Mouse (Mus musculus) C2C12 (cell line): Measurements from ENCODE around the gene Prss33.

Experiments
- CEBPB ChIP-seq: IDR thresholded peaks from one replicate; pipeline ENCODE4 v1.6.1; 2011; ENCODE audit warnings: low read depth, mild to moderate bottlenecking, control low read depth, moderate library complexity
- CTCF ChIP-seq: IDR thresholded peaks from one replicate; pipeline ENCODE4 v1.5.1; 2011; ENCODE audit not compliant: control insufficient read depth, insufficient read depth, insufficient read length
- MYOD1 ChIP-seq: IDR thresholded peaks from one replicate; pipeline ENCODE4 v1.6.1; 2011; ENCODE audit warnings: low read depth; ENCODE audit not compliant: control insufficient read depth, insufficient read length

DNA sequence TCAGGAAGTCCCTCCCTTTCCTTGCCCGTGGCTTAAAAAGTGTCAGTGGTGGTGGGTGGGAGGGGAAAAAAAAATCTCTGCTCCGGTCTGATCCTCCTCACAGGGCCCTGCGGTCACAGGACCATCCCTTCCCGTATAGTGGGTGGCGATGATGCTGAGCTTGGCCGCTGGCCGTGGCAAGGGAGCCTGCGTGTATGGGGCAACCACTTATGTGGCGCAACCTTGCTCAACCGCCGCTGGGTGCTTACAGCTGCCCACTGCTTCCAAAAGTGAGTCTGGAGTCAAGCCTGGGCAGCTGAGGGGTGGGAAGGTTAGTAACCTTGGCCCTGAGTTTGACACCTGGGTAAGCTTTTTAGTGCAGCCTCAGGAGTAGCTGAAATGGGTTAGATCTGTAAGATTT, 32.7 kb upstream of the Prss33 start:
- TF ChIP-seq MYOD1 (no peak), CEBPB (no peak), CTCF (no peak)
